Mouse (Mus musculus) urinary bladder, adult 2 months (tissue): ENCODE results near the gene Vdr. TPM values are rescaled to one million over a fixed set of nuclear protein-coding genes. Genes with fewer than 3 reads are reported as not detected.

ENCODE experiments used
- DNase-seq: peaks from one replicate; pipeline ENCODE4 v3.0.0; 2022; ENCODE audit warnings: low spot score
- polyA plus RNA-seq: library from polyadenylated mRNA; depleted of rRNA; stranded (reverse); fragments of >200 nt; gene quantifications from 2 replicates; pipeline ENCODE4 v1.2.3, GENCODE M21; 2012; rRNA removed

The Vdr gene
- polyA plus RNA-seq, 1 experiment: 1.3 TPM

- DNase-seq: no peak
Observed at GRCm38 (mm10) chr15:97811307-97811706, 99.1 kb downstream of the Vdr start.

- no peak for DNase-seq
Observed at GRCm38 (mm10) chr15:97810399-97810798, 100.0 kb downstream of the Vdr start.

GRCm38 (mm10) chr15:97809942-97810341 is 100.5 kb downstream of the Vdr start:
- DNase-seq: no peak

GRCm38 (mm10) chr15:97809206-97809605 is 101.2 kb downstream of the Vdr start:
- no peak for DNase-seq

GRCm38 (mm10) chr15:97808532-97808931 is 101.9 kb downstream of the Vdr start:
- DNase-seq: no peak

- no peak for DNase-seq
Observed at GRCm38 (mm10) chr15:97807867-97808266, 102.6 kb downstream of the Vdr start.

Other genes starting within 250 kb of the Vdr start
- gene Rpap3, start 204.8 kb downstream of the Vdr start, polyA plus RNA-seq: 23.5 and 26.0 TPM in 2 replicates
- gene Endou, start 179.3 kb downstream of the Vdr start, polyA plus RNA-seq: 1.7 and 2.1 TPM in 2 replicates
- gene Rapgef3, start 142.7 kb downstream of the Vdr start, polyA plus RNA-seq: 17.8 and 19.2 TPM in 2 replicates
- gene Slc48a1, start 132.1 kb downstream of the Vdr start, polyA plus RNA-seq: 72.4 and 91.1 TPM in 2 replicates
- 45.3 and 45.8 TPM in 2 replicates for gene Hdac7, start 66.1 kb downstream of the Vdr start, polyA plus RNA-seq
- 65.7 and 80.9 TPM in 2 replicates for gene Tmem106c, start 53.6 kb upstream of the Vdr start, polyA plus RNA-seq
- 0.08 and 0.10 TPM in 2 replicates for gene Col2a1, start 94.1 kb upstream of the Vdr start, polyA plus RNA-seq
- gene Pfkm, start 182.0 kb upstream of the Vdr start, polyA plus RNA-seq: 69.9 TPM in 2 replicates
- 18.4 and 20.0 TPM in 2 replicates for gene Senp1, start 183.1 kb upstream of the Vdr start, polyA plus RNA-seq